Mouse (Mus musculus) CH12.LX (cell line): ENCODE measurements around the gene Srrm1. TPM values are rescaled to one million over a fixed set of nuclear protein-coding genes. Genes with fewer than 3 reads are reported as not detected.

Experiments used
- DNase-seq: peaks from one replicate; pipeline ENCODE4 v3.0.0-alpha.2; 2013; ENCODE audit errors: extremely low read depth
- H3K27ac ChIP-seq: 2 replicates; pipeline ENCODE4 v1.5.1; 2012; ENCODE audit warnings: low read depth, mild to moderate bottlenecking, control low read depth, moderate library complexity; ENCODE audit not compliant: insufficient read depth
- H3K27me3 ChIP-seq: replicated peaks from 2 replicates; pipeline ENCODE3; 2012; ENCODE audit warnings: inconsistent platforms
- H3K36me3 ChIP-seq, 2 experiments: replicated peaks in 1 of 2; 2 replicates each; pipeline versions ENCODE3 to v1.6.1; 2012; ENCODE audit warnings: inconsistent platforms in 1 of 2, low read length in 1 of 2, mild to moderate bottlenecking in 1 of 2, mixed read lengths in 1 of 2, moderate library complexity in 1 of 2; ENCODE audit not compliant: control insufficient read depth in 1 of 2, insufficient read depth in 1 of 2
- H3K4me1 ChIP-seq, 2 experiments: 2 replicates each; pipeline ENCODE4 v1.6.1; 2012; ENCODE audit warnings: inconsistent platforms in 1 of 2, moderate library complexity in 1 of 2; ENCODE audit not compliant: insufficient read depth in 2 of 2, control insufficient read depth in 1 of 2
- H3K4me2 ChIP-seq: 2 replicates; pipeline ENCODE4 v1.6.1; 2012; ENCODE audit warnings: low read depth, mild to moderate bottlenecking, control low read depth; ENCODE audit not compliant: poor library complexity, insufficient read depth, severe bottlenecking
- H3K4me3 ChIP-seq, 3 experiments: fragments of 150-350 bp in 1 of 3; sonication (generic) in 1 of 3; replicated peaks in 1 of 3; 2 replicates each; pipeline versions ENCODE3 to v1.5.1; 2011 to 2012; ENCODE audit warnings: low read depth in 2 of 3, low read length in 2 of 3, mild to moderate bottlenecking in 2 of 3, moderate library complexity in 2 of 3, control low read depth in 1 of 3, improper control_type of control experiment in 1 of 3, inconsistent platforms in 1 of 3, mixed read lengths in 1 of 3; ENCODE audit not compliant: poor library complexity in 1 of 3
- H3K79me2 ChIP-seq: replicated peaks from 2 replicates; pipeline ENCODE4 v1.6.1; 2012; ENCODE audit warnings: mild to moderate bottlenecking, moderate library complexity; ENCODE audit not compliant: control insufficient read depth, poor library complexity, insufficient read depth, severe bottlenecking; ENCODE audit errors: extremely low read depth
- H3K9ac ChIP-seq: 2 replicates; pipeline ENCODE4 v1.6.1; 2012; ENCODE audit warnings: low read depth, mild to moderate bottlenecking, control low read depth, moderate library complexity; ENCODE audit not compliant: insufficient read depth
- H3K9me3 ChIP-seq: replicated peaks from 2 replicates; pipeline ENCODE3; 2012; ENCODE audit warnings: low read length, inconsistent platforms, mixed read lengths
- CHD2 ChIP-seq: IDR thresholded peaks from 2 replicates; pipeline ENCODE4 v1.6.1; 2011; ENCODE audit warnings: low read length, improper control_type of control experiment
- CTCF ChIP-seq, 2 experiments: IDR thresholded peaks in 1 of 2; conservative IDR thresholded peaks in 1 of 2; 2 replicates each; pipeline ENCODE4 v1.5.1; 2011 to 2012; ENCODE audit warnings: low read depth in 2 of 2, low read length in 2 of 2, improper control_type of control experiment in 1 of 2, inconsistent platforms in 1 of 2, mild to moderate bottlenecking in 1 of 2, moderate library complexity in 1 of 2
- IRF4 ChIP-seq: IDR thresholded peaks from 2 replicates; pipeline ENCODE4 v1.6.1; 2014; ENCODE audit warnings: low read depth, mild to moderate bottlenecking, inconsistent platforms, low read length, improper control_type of control experiment
- JUN ChIP-seq: IDR thresholded peaks from 2 replicates; pipeline ENCODE4 v1.6.1; 2011; ENCODE audit warnings: low read depth, mild to moderate bottlenecking, low read length, improper control_type of control experiment, moderate library complexity; ENCODE audit not compliant: insufficient read depth
- MAFK ChIP-seq: IDR thresholded peaks from 2 replicates; pipeline ENCODE4 v1.6.1; 2011; ENCODE audit warnings: low read length, improper control_type of control experiment; ENCODE audit not compliant: insufficient replicate concordance
- MAZ ChIP-seq: IDR thresholded peaks from 2 replicates; pipeline ENCODE4 v1.6.1; 2012; ENCODE audit warnings: low read depth, mild to moderate bottlenecking, inconsistent platforms, low read length, improper control_type of control experiment, moderate library complexity
- MYC ChIP-seq: IDR thresholded peaks from 2 replicates; pipeline ENCODE4 v1.6.1; 2011; ENCODE audit warnings: low read depth, mild to moderate bottlenecking, improper control_type of control experiment, low read length
- NELFE ChIP-seq: IDR thresholded peaks from 2 replicates; pipeline ENCODE4 v1.6.1; 2011; ENCODE audit warnings: low read depth, low read length, improper control_type of control experiment
- NRF1 ChIP-seq: IDR thresholded peaks from 2 replicates; pipeline ENCODE4 v1.6.1; 2014; ENCODE audit warnings: low read depth, mild to moderate bottlenecking, inconsistent platforms, low read length, improper control_type of control experiment, moderate library complexity
- POLR2A ChIP-seq: IDR thresholded peaks from 2 replicates; pipeline ENCODE4 v1.6.1; 2011; ENCODE audit warnings: low read depth, mild to moderate bottlenecking, improper control_type of control experiment, low read length
- POLR2AphosphoS2 ChIP-seq: IDR thresholded peaks from 2 replicates; pipeline ENCODE4 v1.6.1; 2011; ENCODE audit warnings: low read depth, low read length, improper control_type of control experiment
- RAD21 ChIP-seq: IDR thresholded peaks from 2 replicates; pipeline ENCODE4 v1.6.1; 2011; ENCODE audit warnings: low read depth, mild to moderate bottlenecking, low read length, improper control_type of control experiment, moderate library complexity
- RCOR1 ChIP-seq: conservative IDR thresholded peaks from 2 replicates; pipeline ENCODE4 v1.6.1; 2012; ENCODE audit warnings: low read depth, mild to moderate bottlenecking, inconsistent platforms, low read length, improper control_type of control experiment
- SMC3 ChIP-seq: IDR thresholded peaks from 2 replicates; pipeline ENCODE4 v1.6.1; 2011; ENCODE audit warnings: low read depth, low read length, improper control_type of control experiment
- USF1 ChIP-seq: IDR thresholded peaks from 2 replicates; pipeline ENCODE4 v1.6.1; 2014; ENCODE audit warnings: low read depth, mild to moderate bottlenecking, inconsistent platforms, low read length, improper control_type of control experiment
- USF2 ChIP-seq: conservative IDR thresholded peaks from 2 replicates; pipeline ENCODE4 v1.6.1; 2011; ENCODE audit warnings: low read depth, low read length, improper control_type of control experiment
- ZC3H11A ChIP-seq: IDR thresholded peaks from 2 replicates; pipeline ENCODE4 v1.6.1; 2012; ENCODE audit warnings: low read depth, mild to moderate bottlenecking, inconsistent platforms, low read length, improper control_type of control experiment
- ZMIZ1 ChIP-seq: IDR thresholded peaks from 2 replicates; pipeline ENCODE4 v1.6.1; 2012; ENCODE audit warnings: low read depth, mild to moderate bottlenecking, inconsistent platforms, low read length, improper control_type of control experiment
- dilution Hi-C: fragments of 300-500 bp; cut with MboI; formaldehyde crosslinking; loops from 2 replicates; pipeline ENCODE4 v1.14.3; 2020; ENCODE audit warnings: low sequenced_read_pairs; ENCODE audit not compliant: extremely low pct_unique_long_range_greater_than_20kb, extremely low pct_ligation_motif_present
- in situ Hi-C: fragments of 300-500 bp; cut with MboI; formaldehyde crosslinking; loops from 3 replicates; pipeline ENCODE4 v1.14.3; 2019; ENCODE audit warnings: low sequenced_read_pairs, low pct_ligation_motif_present, low pct_unique_long_range_greater_than_20kb, mixed read lengths
- polyA plus RNA-seq: library from polyadenylated mRNA; unstranded; fragments of >175 nt; gene quantifications from 2 replicates; pipeline ENCODE4 v1.2.1, GENCODE M21; 2012; ENCODE audit warnings: low read depth; ENCODE audit not compliant: insufficient read length
- total RNA-seq, 2 experiments: library from RNA; depleted of rRNA; stranded (reverse); fragments of 300-350 nt in 1 of 2; fragments of >200 nt in 1 of 2; gene quantifications; 2 replicates each; pipeline ENCODE4 v1.2.3; 2012 to 2014

Srrm1 gene
- total and polyA plus RNA-seq, 3 experiments = 14.2 to 180 (median 23.6) TPM

DNA sequence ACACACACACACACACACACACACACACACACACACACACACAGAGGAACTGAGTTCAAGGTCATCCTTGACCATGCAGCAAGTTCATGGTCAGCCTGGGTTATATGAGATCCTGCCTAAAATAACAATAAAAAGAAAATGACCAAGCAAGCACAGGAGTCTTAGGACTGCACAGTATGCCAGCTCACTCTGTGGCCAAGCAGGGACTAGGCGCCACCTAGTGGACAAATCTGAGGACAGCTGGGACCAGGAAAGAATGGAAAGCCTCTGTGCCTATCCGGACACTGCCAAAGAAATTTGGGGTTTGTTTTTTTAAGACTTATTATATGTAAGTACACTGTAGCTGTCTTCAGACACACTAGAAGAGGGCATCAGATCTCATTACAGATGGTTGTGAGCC lies 35.2 kb downstream of the Srrm1 start:
- in situ Hi-C loops = loop anchor here (10.0 kb wide), 1 partner anchor 243 kb away; no protein-coding TSS in a partner anchor
- Histone ChIP-seq H3K9ac (no peak overlapping the region), H3K27ac (no peak overlapping the region), H3K9me3 (peaks cover 16% of the 10 kb centered on the region), H3K27me3 (no peaks in the 10 kb centered on the region), H3K79me2 (no peaks in the 10 kb centered on the region), H3K4me2 (no peak overlapping the region), H3K4me1 (peaks cover 7 to 18% of the 10 kb centered on the region in 2 experiments), H3K36me3 (peaks cover 66 to 80% of the 10 kb centered on the region in 2 experiments)
- peak; percentile 56 for DNase-seq
- TF ChIP-seq MYC (no peak), JUN (no peak), USF1 (no peak), SMC3 (peak; percentile 75), POLR2A (no peak), NELFE (no peak), POLR2AphosphoS2 (no peak), MAZ (no peak), CTCF (conservative IDR thresholded peaks at IDR 0.05 in 1 of 2, IDR thresholded peaks at IDR 0.05 in 1 of 2; ENCODE audit: low read depth in 2 of 2, low read length in 2 of 2) (peak; percentile 32 to 70; a peak in 2 of 4 replicates), ZC3H11A (peak; percentile 40), RAD21 (peak; percentile 74), IRF4 (peak; percentile 15; the same call in 1 of the 2 replicates)
- TF ChIP-seq, all 38 proteins: peak for 5
- dilution Hi-C loops = no loop called here
- H3K4me3 ChIP-seq = no peak overlapping the region

DNA sequence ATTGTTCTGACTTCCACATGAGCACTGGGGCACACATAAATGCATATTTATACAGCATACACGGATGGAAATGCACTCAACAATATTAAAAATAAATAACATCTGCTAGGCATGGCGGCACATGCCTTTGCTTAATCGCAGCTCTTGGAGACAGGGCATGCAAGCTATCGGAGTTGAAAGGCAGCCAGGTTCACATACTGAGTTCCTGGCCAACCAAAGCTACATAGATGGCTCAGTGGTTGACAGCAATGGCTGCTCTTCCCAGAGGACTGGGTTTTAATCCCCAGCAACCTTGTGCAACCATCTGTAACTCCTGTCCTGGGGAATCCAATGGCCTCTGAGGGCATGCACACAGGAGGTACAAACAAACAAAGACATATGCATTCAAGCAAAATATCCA lies 35.6 kb downstream of the Srrm1 start:
- peaks cover 61 to 75% of the 10 kb centered on the region in 2 experiments for H3K36me3 ChIP-seq
- no peaks in the 10 kb centered on the region for H3K27me3 ChIP-seq
- H3K4me3 ChIP-seq = no peak overlapping the region
- no peak overlapping the region for H3K27ac ChIP-seq
- no peak overlapping the region for H3K4me2 ChIP-seq
- TF ChIP-seq NRF1 = no peak
- no peak for TF ChIP-seq USF1
- TF ChIP-seq CHD2 = no peak
- no peak for TF ChIP-seq MAFK
- TF ChIP-seq USF2 = no peak
- TF ChIP-seq RCOR1 = no peak
- TF ChIP-seq ZMIZ1 = no peak
- in situ Hi-C loops (loop anchor here (10.0 kb wide), 1 partner anchor 243 kb away; no protein-coding TSS in a partner anchor), dilution Hi-C loops (no loop called here)
- no peak overlapping the region for H3K9ac ChIP-seq
- H3K79me2 ChIP-seq = no peaks in the 10 kb centered on the region
- no peak for DNase-seq
- H3K4me1 ChIP-seq = peaks cover 9 to 23% of the 10 kb centered on the region in 2 experiments
- peaks cover 16% of the 10 kb centered on the region for H3K9me3 ChIP-seq
